8 mouse cellular contexts compared by ENCODE assay signal in the genomic region with DNA sequence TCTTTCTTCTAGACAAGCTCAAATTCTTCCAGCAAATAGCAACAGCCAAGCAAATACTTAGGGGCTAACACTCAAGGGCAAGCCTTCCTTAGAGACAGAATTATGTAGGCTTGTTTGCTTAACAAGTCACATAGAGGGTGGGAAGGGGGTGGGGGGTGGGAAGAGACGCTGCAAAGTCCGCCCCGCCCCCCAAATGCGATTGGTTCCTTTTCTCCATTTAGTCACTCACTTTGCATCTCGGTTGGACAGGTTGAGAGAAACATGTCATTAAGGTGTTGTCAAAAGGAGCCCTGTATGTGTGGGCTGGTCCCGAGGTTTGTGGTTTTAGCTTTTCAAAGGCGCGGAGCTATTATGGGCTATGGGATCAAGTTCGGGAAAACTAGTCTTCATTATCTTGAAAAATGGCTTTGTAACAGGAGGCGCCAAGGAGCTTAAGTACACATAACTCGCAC. TPM values are rescaled to one million over a fixed set of nuclear protein-coding genes. Genes with fewer than 3 reads are reported as not detected.
DNase-seq lines count a peak whose midpoint lies in the region; ATAC-seq and TF ChIP-seq lines count a peak whose summit lies in the region.

A gene (plus strand): TSS at position 402 of the 452 bp plus-strand sequence.

- DNase-seq in gastrocnemius, adult 2 months: no peak
- DNase-seq in gastrocnemius, postnatal 14 days: no peak
- DNase-seq in kidney, postnatal 10 days: peak; percentile 77
- peak; percentile 68 for DNase-seq in lung, adult 2 months
- DNase-seq in ovary, postnatal 14 days (ENCODE audit: low spot score): peak; percentile 18
- no peak for DNase-seq in MN1 (ENCODE audit: low spot score)

- peak; percentile 34; the same call in 1 of the 2 replicates for TF ChIP-seq POLR2A in lung, adult 2 months (IDR thresholded peaks at IDR 0.05; ENCODE audit: borderline replicate concordance, extremely low read depth, low read depth, low read length)

- intact Hi-C loops in gastrocnemius, adult 2 months (cut with DNase I): no loop called here
- intact Hi-C loops in gastrocnemius, postnatal 14 days (cut with DNase I; ENCODE audit: low total_unique reads): no loop called here

- peak; percentile 80; the same call in 1 of the 2 replicates for ATAC-seq in cerebellum, adult (ENCODE audit: insufficient number of reproducible peaks, low FRiP score, low TSS enrichment)
- peak; percentile 57; the same call in 1 of the 2 replicates for ATAC-seq in forebrain, embryonic 16.5 days

- peaks cover 3% of the 10 kb centered on the region; the same call in 1 of the 2 replicates for H3K27me3 ChIP-seq in forebrain, embryonic 16.5 days (replicated peaks; ENCODE audit: control insufficient read depth, insufficient read depth, low read length)

- no peak within 1 kb of the TSS for H3K27ac ChIP-seq in gastrocnemius, adult 2 months
- no peak within 1 kb of the TSS for H3K27ac ChIP-seq in forebrain, embryonic 16.5 days (ENCODE audit: low read length)

- WGBS in forebrain, embryonic 16.5 days: under 1% methylated on average over 11 of the region's 11 CpGs
- 1% methylated on average over 11 of the region's 11 CpGs for WGBS in lung, adult 2 months

- H3K4me2 ChIP-seq in forebrain, embryonic 16.5 days (ENCODE audit: low read length): peak within 1 kb of the TSS; percentile 66

- H3K36me3 ChIP-seq in forebrain, embryonic 16.5 days (ENCODE audit: control insufficient read depth, insufficient read depth): no peaks in the 10 kb centered on the region

- H3K9me3 ChIP-seq in forebrain, embryonic 16.5 days (ENCODE audit: control insufficient read depth, low read length): no peaks in the 10 kb centered on the region

- peak within 1 kb of the TSS; percentile 61 for H3K4me3 ChIP-seq in gastrocnemius, adult 2 months
- peak within 1 kb of the TSS; percentile 38 for H3K4me3 ChIP-seq in forebrain, embryonic 16.5 days (replicated peaks; ENCODE audit: low read length)
- H3K4me3 ChIP-seq in lung, adult 2 months (replicated peaks; ENCODE audit: extremely low read depth, low read depth, low read length): peak within 1 kb of the TSS; percentile 54

- H3K4me1 ChIP-seq in forebrain, embryonic 16.5 days (replicated peaks; ENCODE audit: control insufficient read depth, insufficient read depth, low read length): peaks cover 10% of the 10 kb centered on the region
- peaks cover 2% of the 10 kb centered on the region; the same call in 1 of the 2 replicates for H3K4me1 ChIP-seq in lung, adult 2 months (ENCODE audit: control insufficient read depth, insufficient read depth, low read length)

- no peak for TF ChIP-seq CTCF in gastrocnemius, adult 2 months (IDR thresholded peaks at IDR 0.05)
- no peak for TF ChIP-seq CTCF in lung, adult 2 months (IDR thresholded peaks at IDR 0.05; ENCODE audit: insufficient read depth, low read length)

- H3K9ac ChIP-seq in forebrain, embryonic 16.5 days (replicated peaks; ENCODE audit: low read depth, low read length): peak within 1 kb of the TSS; percentile 15

RNA-seq across cellular contexts. Expression of the gene that starts here (rescaled TPM):
- 1 to 10 TPM in 1 of 2 experiments, under 1 TPM in 1; 0.67 to 1.6 TPM for total RNA-seq in gastrocnemius, adult 2 months (2021)
- total RNA-seq in gastrocnemius, postnatal 14 days (2021): 1 to 10 TPM in 1 of 2 experiments, under 1 TPM in 1; 0.80 to 1.3 TPM
- 0.09 and 0.14 TPM in 2 replicates for polyA plus RNA-seq in forebrain, embryonic 16.5 days (2015; fragmentation: Nextera tagmentation; extraction: Ambion mirVana)
- polyA plus RNA-seq in lung, adult 2 months (2012; rRNA removed): 3.4 and 4.8 TPM in 2 replicates

Comparison
In these comparisons a context has a peak if more than half of its experiments do, and no peak if none do; other contexts are left out.
1. Peak in ATAC-seq, H3K4me3 ChIP-seq, H3K9ac ChIP-seq and H3K4me2 ChIP-seq in forebrain, embryonic 16.5 days; RNA of the gene not detected or under 1 TPM.
2. DNase-seq: peak in kidney, postnatal 10 days (single experiment), lung, adult 2 months (single experiment) and ovary, postnatal 14 days (single experiment); none in gastrocnemius, adult 2 months (single experiment), gastrocnemius, postnatal 14 days (single experiment) and MN1 (single experiment).
3. Peak in every context shown above with its lines, with median percentiles within 50 percentile points of each other: H3K4me3 ChIP-seq.